Mouse (Mus musculus) lung, postnatal 10 days (tissue): ENCODE data around the gene Med21.

Experiments used
- DNase-seq: peaks from one replicate; pipeline ENCODE4 v3.0.0; 2021

Med21 gene

GRCm38 (mm10) chr6:146642276-146643183 lies at the start of gene Med21, which contains the start of gene Tm7sf3:
Gene Med21, plus strand, starts transcription at chr6:146642547.
Gene Tm7sf3, minus strand, starts transcription at chr6:146642824.
- DNase-seq, result peak; percentile 99

GRCm38 (mm10) chr6:146602601-146603000 lies 39.7 kb upstream of the Med21 start:
- no peak for DNase-seq

- DNase-seq, result no peak
These were observed 38.7 kb upstream of the Med21 start for GRCm38 (mm10) chr6:146603651-146604050.

GRCm38 (mm10) chr6:146611385-146611784 lies 31.0 kb upstream of the Med21 start:
- no peak for DNase-seq

GRCm38 (mm10) chr6:146611897-146612296 lies 30.4 kb upstream of the Med21 start:
- no peak for DNase-seq

- no peak for DNase-seq
These were observed 29.6 kb upstream of the Med21 start for GRCm38 (mm10) chr6:146612736-146613135.

- DNase-seq, result no peak
These were observed 28.4 kb upstream of the Med21 start for GRCm38 (mm10) chr6:146613907-146614306.

GRCm38 (mm10) chr6:146614541-146614940 lies 27.8 kb upstream of the Med21 start:
- no peak for DNase-seq

GRCm38 (mm10) chr6:146615891-146616290 lies 26.5 kb upstream of the Med21 start:
- no peak for DNase-seq

- DNase-seq, result no peak
These were observed 25.7 kb upstream of the Med21 start for GRCm38 (mm10) chr6:146616670-146617069.

GRCm38 (mm10) chr6:146628123-146628522 lies 14.2 kb upstream of the Med21 start:
- no peak for DNase-seq

- DNase-seq, result no peak
These were observed 12.3 kb upstream of the Med21 start for GRCm38 (mm10) chr6:146629781-146630756.

GRCm38 (mm10) chr6:146630961-146631360 lies 11.4 kb upstream of the Med21 start:
- DNase-seq, result no peak

- DNase-seq, result no peak
These were observed 10.5 kb upstream of the Med21 start for GRCm38 (mm10) chr6:146631847-146632246.

GRCm38 (mm10) chr6:146632403-146632802 lies 9.9 kb upstream of the Med21 start:
- DNase-seq, result no peak

- DNase-seq, result no peak
These were observed 9.2 kb upstream of the Med21 start for GRCm38 (mm10) chr6:146633097-146633496.

- DNase-seq, result peak; percentile 40
These were observed 8.7 kb upstream of the Med21 start for GRCm38 (mm10) chr6:146633629-146634014.

GRCm38 (mm10) chr6:146634015-146634722 lies 8.2 kb upstream of the Med21 start:
- DNase-seq, result peak; percentile 82

GRCm38 (mm10) chr6:146634759-146635606 lies 7.4 kb upstream of the Med21 start:
- no peak for DNase-seq

- DNase-seq, result no peak
These were observed 5.9 kb upstream of the Med21 start for GRCm38 (mm10) chr6:146636482-146636881.

- DNase-seq, result no peak
These were observed 2.0 kb upstream of the Med21 start for GRCm38 (mm10) chr6:146640068-146640965.
